11 mouse cellular contexts compared by ENCODE assay signal in the genomic region with DNA sequence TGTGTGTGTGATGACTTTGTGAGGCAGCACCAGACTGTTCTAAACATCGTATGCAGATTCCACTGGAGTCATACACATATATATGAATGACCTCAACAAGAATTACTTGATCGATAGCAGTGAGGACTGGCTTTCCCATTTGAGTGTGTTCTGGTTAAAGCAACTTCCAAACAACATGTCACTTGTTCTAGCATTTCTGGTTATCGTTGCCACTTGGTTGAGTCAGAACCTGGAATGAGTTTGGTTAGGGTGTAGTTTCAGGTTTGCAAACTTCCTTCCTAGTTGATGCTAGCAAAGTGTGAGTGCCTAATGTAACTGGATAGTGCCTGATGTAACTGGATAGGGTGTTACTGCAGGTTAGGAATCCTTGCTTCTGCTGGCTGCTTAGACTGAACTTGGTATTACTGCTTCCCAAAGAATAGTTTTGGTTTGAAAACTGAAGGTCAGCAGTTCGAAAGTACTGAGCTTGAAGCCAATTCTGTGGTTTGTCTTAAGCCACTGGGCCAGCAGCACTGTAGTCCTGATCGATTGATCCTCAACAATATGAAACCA.
A peak's percentile ranks its signal among the peaks of the same experiment; 100 is the strongest.
DNase-seq lines count a peak whose midpoint lies in the region; ATAC-seq and TF ChIP-seq lines count a peak whose summit lies in the region.
"Had no signal": no experiment of that assay in that cellular context is flagged by ENCODE, and none has a peak within 500 bp of the region (broad histone marks: within the 10 kb centered on the region; RNA-seq: fewer than 3 reads in every experiment).

No protein-coding gene starts in this region.

- no peaks in the 10 kb centered on the region for H3K27me3 ChIP-seq in kidney, embryonic 16.5 days (ENCODE audit: insufficient read depth, low read length)
- H3K27me3 ChIP-seq in embryonic facial prominence, embryonic 13.5 days = no peaks in the 10 kb centered on the region
- H3K27me3 ChIP-seq in myocyte (ENCODE audit: control insufficient read depth, insufficient read depth, insufficient read length) = no peaks in the 10 kb centered on the region
- H3K27me3 ChIP-seq: hindbrain, embryonic 13.5 days; megakaryocyte, embryonic 14.5 days had no signal

- H3K36me3 ChIP-seq in kidney, embryonic 16.5 days (ENCODE audit: insufficient read depth, low read length) = 0 out of 2 replicates have a peak, but pooled peaks cover 2% of the 10 kb centered on the region
- H3K36me3 ChIP-seq in embryonic facial prominence, embryonic 13.5 days = no peaks in the 10 kb centered on the region
- H3K36me3 ChIP-seq in myocyte (ENCODE audit: control insufficient read depth, insufficient read depth) = no peaks in the 10 kb centered on the region
- H3K36me3 ChIP-seq: hindbrain, embryonic 13.5 days had no signal

- no peak for ATAC-seq in kidney, embryonic 16.5 days (ENCODE audit: low FRiP score, low TSS enrichment)
- no peak for ATAC-seq in embryonic facial prominence, embryonic 13.5 days (ENCODE audit: insufficient number of reproducible peaks, insufficient read depth, low FRiP score, low TSS enrichment, low read depth)

- peak overlapping the region; percentile 23; the same call in 1 of the 2 replicates for H3K27ac ChIP-seq in kidney, embryonic 16.5 days (ENCODE audit: low read length)
- H3K27ac ChIP-seq in brown adipose tissue, adult 24 weeks (replicated peaks; ENCODE audit: low read depth, low read length) = peak overlapping the region; percentile 52
- peak overlapping the region; percentile 30 for H3K27ac ChIP-seq in embryonic facial prominence, embryonic 13.5 days

- no peak overlapping the region for H3K9ac ChIP-seq in kidney, embryonic 16.5 days (replicated peaks; ENCODE audit: low read length)
- H3K9ac ChIP-seq in embryonic facial prominence, embryonic 13.5 days = no peak overlapping the region
- H3K9ac ChIP-seq: hindbrain, embryonic 13.5 days had no signal

- no peak overlapping the region for H3ac ChIP-seq in myocyte (ENCODE audit: control insufficient read depth, insufficient read length)

- intact Hi-C loops in left cerebral cortex, postnatal 25 days (cut with DNase I) = no loop called here

- H3K4me1 ChIP-seq in kidney, embryonic 16.5 days (ENCODE audit: insufficient read depth, low read length) = peaks cover 38% of the 10 kb centered on the region
- H3K4me1 ChIP-seq in brown adipose tissue, adult 24 weeks (ENCODE audit: control insufficient read depth, insufficient read depth, insufficient read length, low read length) = peaks cover 29% of the 10 kb centered on the region
- H3K4me1 ChIP-seq in embryonic facial prominence, embryonic 13.5 days = peaks cover 57% of the 10 kb centered on the region

- WGBS in kidney, embryonic 16.5 days = 82% methylated on average over 5 of the region's 5 CpGs
- 55% methylated on average over 5 of the region's 5 CpGs for WGBS in embryonic facial prominence, embryonic 13.5 days

- H3K4me3 ChIP-seq in kidney, embryonic 16.5 days (ENCODE audit: low read length) = no peak overlapping the region
- H3K4me3 ChIP-seq in brown adipose tissue, adult 24 weeks (ENCODE audit: insufficient read depth, low read depth, low read length) = no peak overlapping the region
- H3K4me3 ChIP-seq in embryonic facial prominence, embryonic 13.5 days = no peak overlapping the region
- H3K4me3 ChIP-seq in myocyte = no peak overlapping the region
- H3K4me3 ChIP-seq: hindbrain, embryonic 13.5 days had no signal

- H3K4me2 ChIP-seq in kidney, embryonic 16.5 days (replicated peaks; ENCODE audit: low read depth, low read length) = no peak overlapping the region
- no peak overlapping the region for H3K4me2 ChIP-seq in embryonic facial prominence, embryonic 13.5 days
- H3K4me2 ChIP-seq in myocyte (ENCODE audit: low read depth) = peak overlapping the region; percentile 41
- H3K4me2 ChIP-seq: hindbrain, embryonic 13.5 days had no signal

- H3K79me2 ChIP-seq in myocyte (ENCODE audit: control insufficient read depth, insufficient read depth) = no peaks in the 10 kb centered on the region

- TF ChIP-seq POLR2A in myocyte (IDR thresholded peaks at IDR 0.05; ENCODE audit: insufficient read length, low read depth) = no peak

- no peak for DNase-seq in kidney, adult 18-20 months
- DNase-seq in B cell, adult 2 months = no peak
- no peak for DNase-seq in left cerebral cortex, postnatal 25 days (ENCODE audit: low spot score in 2 of 2)
- DNase-seq: embryo, embryonic 11 days; right cerebral cortex, postnatal 4 days had no signal

- no peaks in the 10 kb centered on the region for H3K9me3 ChIP-seq in kidney, embryonic 16.5 days (ENCODE audit: low read length)
- no peaks in the 10 kb centered on the region for H3K9me3 ChIP-seq in embryonic facial prominence, embryonic 13.5 days
- H3K9me3 ChIP-seq: hindbrain, embryonic 13.5 days; megakaryocyte, embryonic 14.5 days had no signal

TF ChIP-seq in myocyte, 11 proteins besides CTCF, POLR2A, EP300 and RAD21:
- TF ChIP-seq TCF12 (IDR thresholded peaks at IDR 0.05; ENCODE audit: insufficient read depth, poor library complexity, severe bottlenecking) (no peak), TCF3 (IDR thresholded peaks at IDR 0.05; ENCODE audit: insufficient read length, low read depth) (no peak), MAX (IDR thresholded peaks at IDR 0.05; ENCODE audit: low read depth) (no peak), REST (IDR thresholded peaks at IDR 0.05; ENCODE audit: insufficient read depth, insufficient read length) (no peak), MYOD1 (IDR thresholded peaks at IDR 0.05; ENCODE audit: control insufficient read depth in 1 of 3, insufficient read length in 2 of 3, low read depth in 2 of 3) (no peak), CEBPB (IDR thresholded peaks at IDR 0.05; ENCODE audit: insufficient read depth, poor library complexity, severe bottlenecking) (peak; percentile 57; the same call in 1 of the 2 replicates), SRF (IDR thresholded peaks at IDR 0.05; ENCODE audit: control insufficient read depth, insufficient read length, low read depth) (no peak), POLR2AphosphoS2 (IDR thresholded peaks at IDR 0.05; ENCODE audit: insufficient read length, low read depth) (no peak)
